Mouse (Mus musculus): ENCODE measurements around the gene E030018B13Rik. TPM values are rescaled to one million over a fixed set of nuclear protein-coding genes. Genes with fewer than 3 reads are reported as not detected.

Gene E030018B13Rik
- total and polyA plus RNA-seq, 3 experiments = 0.07 TPM; not detected in 2

GRCm38 (mm10) chr7:63908496-63909285, 8.0 kb upstream of the E030018B13Rik start:
- DNase-seq (ENCODE audit: low read depth, low spot score) = peak; percentile 59
- peaks cover 0 to 57% of the 10 kb centered on the region in 2 experiments; a peak in 2 of 4 replicates for H3K36me3 ChIP-seq (ENCODE audit: control insufficient read depth in 1 of 2, insufficient read depth in 2 of 2, low read length in 2 of 2)
- H3K4me1 ChIP-seq (ENCODE audit: control insufficient read depth in 1 of 2, insufficient read depth in 2 of 2, low read length in 2 of 2) = peaks cover 26 to 69% of the 10 kb centered on the region in 2 experiments
- H3K4me3 ChIP-seq (ENCODE audit: control insufficient read depth in 1 of 2, insufficient read depth in 1 of 2, low read depth in 2 of 2, low read length in 2 of 2) = peak overlapping the region; percentile 9 to 22; a peak in 2 of 4 replicates
- TF ChIP-seq USF2 (IDR thresholded peaks at IDR 0.05; ENCODE audit: borderline replicate concordance in 1 of 2, insufficient read depth in 1 of 2, low read depth in 1 of 2, low read length in 2 of 2) = no peak
- 0 out of 6 replicates have a peak, but pooled peaks of 1 of the 3 experiments have one; percentile 6 for TF ChIP-seq CTCF (IDR thresholded peaks at IDR 0.05 in 2 of 3, conservative IDR thresholded peaks at IDR 0.05 in 1 of 3; ENCODE audit: control insufficient read depth in 1 of 3, insufficient read depth in 1 of 3, low read depth in 2 of 3, low read length in 3 of 3, poor library complexity in 1 of 3, severe bottlenecking in 1 of 3)
- TF ChIP-seq TAL1 (IDR thresholded peaks at IDR 0.05; ENCODE audit: low read length) = peak; percentile 38
- no peak for TF ChIP-seq NELFE (IDR thresholded peaks at IDR 0.05; ENCODE audit: low read depth, low read length)
- H3K9me3 ChIP-seq (replicated peaks; ENCODE audit: insufficient read depth, low read length) = no peaks in the 10 kb centered on the region
- no peaks in the 10 kb centered on the region for H3K27me3 ChIP-seq (ENCODE audit: control insufficient read depth in 1 of 2, insufficient read depth in 2 of 2, low read length in 2 of 2)
- H3K27ac ChIP-seq (ENCODE audit: control insufficient read depth, low read depth, low read length) = peak overlapping the region; percentile 79
- peaks cover 44% of the 10 kb centered on the region for H3K79me2 ChIP-seq (ENCODE audit: control insufficient read depth, insufficient read depth, low read length, poor library complexity)
- H3K9ac ChIP-seq (ENCODE audit: control insufficient read depth, low read depth, low read length, poor library complexity, severe bottlenecking) = peak overlapping the region; percentile 72

- peak; percentile 47 for DNase-seq (ENCODE audit: low read depth, low spot score)
- H3K9me3 ChIP-seq (replicated peaks; ENCODE audit: insufficient read depth, low read length) = no peaks in the 10 kb centered on the region
- no peaks in the 10 kb centered on the region for H3K27me3 ChIP-seq (ENCODE audit: control insufficient read depth in 1 of 2, insufficient read depth in 2 of 2, low read length in 2 of 2)
- peak; percentile 29; the same call in 1 of the 2 replicates for TF ChIP-seq MAX (IDR thresholded peaks at IDR 0.05; ENCODE audit: low read length)
- no peak for TF ChIP-seq TBP (IDR thresholded peaks at IDR 0.05; ENCODE audit: low read depth, low read length)
- TF ChIP-seq SIN3A (IDR thresholded peaks at IDR 0.05; ENCODE audit: low read length) = 0 out of 2 replicates have a peak, but pooled peaks have one; percentile 45
- TF ChIP-seq USF1 (IDR thresholded peaks at IDR 0.05; ENCODE audit: low read depth, low read length) = 0 out of 2 replicates have a peak, but pooled peaks have one; percentile 12
- peaks cover 43% of the 10 kb centered on the region for H3K79me2 ChIP-seq (ENCODE audit: control insufficient read depth, insufficient read depth, low read length, poor library complexity)
- peak overlapping the region; percentile 39 for H3K9ac ChIP-seq (ENCODE audit: control insufficient read depth, low read depth, low read length, poor library complexity, severe bottlenecking)
- H3K36me3 ChIP-seq (ENCODE audit: control insufficient read depth in 1 of 2, insufficient read depth in 2 of 2, low read length in 2 of 2) = peaks cover 0 to 59% of the 10 kb centered on the region in 2 experiments; a peak in 2 of 4 replicates
- H3K27ac ChIP-seq (ENCODE audit: control insufficient read depth, low read depth, low read length) = peak overlapping the region; percentile 86
- H3K4me1 ChIP-seq (ENCODE audit: control insufficient read depth in 1 of 2, insufficient read depth in 2 of 2, low read length in 2 of 2) = peaks cover 28 to 69% of the 10 kb centered on the region in 2 experiments
- peak overlapping the region in 1 of 2 experiments; percentile 23; a peak in 1 of 4 replicates for H3K4me3 ChIP-seq (ENCODE audit: control insufficient read depth in 1 of 2, insufficient read depth in 1 of 2, low read depth in 2 of 2, low read length in 2 of 2)
These were observed 6.4 kb upstream of the E030018B13Rik start for GRCm38 (mm10) chr7:63910225-63910624.

GRCm38 (mm10) chr7:63910912-63911311, 5.7 kb upstream of the E030018B13Rik start:
- H3K27ac ChIP-seq (ENCODE audit: control insufficient read depth, low read depth, low read length) = peak overlapping the region; percentile 86
- H3K4me3 ChIP-seq (ENCODE audit: control insufficient read depth in 1 of 2, insufficient read depth in 1 of 2, low read depth in 2 of 2, low read length in 2 of 2) = no peak overlapping the region
- H3K4me1 ChIP-seq (ENCODE audit: control insufficient read depth in 1 of 2, insufficient read depth in 2 of 2, low read length in 2 of 2) = peaks cover 22 to 62% of the 10 kb centered on the region in 2 experiments
- no peaks in the 10 kb centered on the region for H3K9me3 ChIP-seq (replicated peaks; ENCODE audit: insufficient read depth, low read length)
- no peaks in the 10 kb centered on the region for H3K27me3 ChIP-seq (ENCODE audit: control insufficient read depth in 1 of 2, insufficient read depth in 2 of 2, low read length in 2 of 2)
- peak overlapping the region; percentile 39; the same call in 1 of the 2 replicates for H3K9ac ChIP-seq (ENCODE audit: control insufficient read depth, low read depth, low read length, poor library complexity, severe bottlenecking)
- peak; percentile 91 for DNase-seq (ENCODE audit: low read depth, low spot score)
- peaks cover 41% of the 10 kb centered on the region for H3K79me2 ChIP-seq (ENCODE audit: control insufficient read depth, insufficient read depth, low read length, poor library complexity)
- H3K36me3 ChIP-seq (ENCODE audit: control insufficient read depth in 1 of 2, insufficient read depth in 2 of 2, low read length in 2 of 2) = peaks cover 0 to 53% of the 10 kb centered on the region in 2 experiments; a peak in 2 of 4 replicates
- TF ChIP-seq MAZ (IDR thresholded peaks at IDR 0.05; ENCODE audit: low read depth, low read length) (peak; percentile 69; the same call in 1 of the 2 replicates), MAFK (IDR thresholded peaks at IDR 0.05; ENCODE audit: borderline replicate concordance, low read depth, low read length) (no peak), NRF1 (IDR thresholded peaks at IDR 0.05; ENCODE audit: insufficient read depth, low read depth, low read length, poor library complexity, severe bottlenecking) (no peak), RCOR1 (IDR thresholded peaks at IDR 0.05; ENCODE audit: low read depth, low read length) (no peak; the same call in 1 of the 2 replicates), MEF2A (IDR thresholded peaks at IDR 0.05; ENCODE audit: extremely low read depth, insufficient replicate concordance, low read depth, low read length, poor library complexity, severe bottlenecking) (no peak), SIN3A (IDR thresholded peaks at IDR 0.05; ENCODE audit: low read length) (peak; percentile 39; the same call in 1 of the 2 replicates), POLR2A (IDR thresholded peaks at IDR 0.05; ENCODE audit: control insufficient read depth in 1 of 2, insufficient read depth in 1 of 2, low read depth in 1 of 2, low read length in 2 of 2, poor library complexity in 1 of 2) (no peak), ETS1 (IDR thresholded peaks at IDR 0.05; ENCODE audit: low read depth, low read length) (peak; percentile 69), CTCF (IDR thresholded peaks at IDR 0.05 in 2 of 3, conservative IDR thresholded peaks at IDR 0.05 in 1 of 3; ENCODE audit: control insufficient read depth in 1 of 3, insufficient read depth in 1 of 3, low read depth in 2 of 3, low read length in 3 of 3, poor library complexity in 1 of 3, severe bottlenecking in 1 of 3) (peak in 1 of 3 experiments; percentile 10; a peak in 1 of 6 replicates), TBP (IDR thresholded peaks at IDR 0.05; ENCODE audit: low read depth, low read length) (peak; percentile 57; the same call in 1 of the 2 replicates), KAT2A (conservative IDR thresholded peaks at IDR 0.05; ENCODE audit: low read depth, low read length) (no peak), TCF12 (IDR thresholded peaks at IDR 0.05; ENCODE audit: low read depth, low read length) (peak; percentile 35), TAL1 (IDR thresholded peaks at IDR 0.05; ENCODE audit: low read length) (no peak), MXI1 (IDR thresholded peaks at IDR 0.05; ENCODE audit: low read depth, low read length) (no peak), ELF1 (IDR thresholded peaks at IDR 0.05; ENCODE audit: low read depth, low read length) (no peak), ZNF384 (IDR thresholded peaks at IDR 0.05; ENCODE audit: low read depth, low read length) (no peak), NELFE (IDR thresholded peaks at IDR 0.05; ENCODE audit: low read depth, low read length) (no peak), RAD21 (IDR thresholded peaks at IDR 0.05; ENCODE audit: low read depth, low read length) (peak; percentile 5)

All from MEL (cell line).